Mouse (Mus musculus): ENCODE data around the gene Alkal2. TPM values are rescaled to one million over a fixed set of nuclear protein-coding genes. Genes with fewer than 3 reads are reported as not detected.

The Alkal2 gene
- total RNA-seq (2021), result 1 to 10 TPM; 1.8 to 3.1 TPM

GRCm38 (mm10) chr12:30883986-30884621 lies at the start of gene Alkal2:
TSS of gene Alkal2 (plus strand) at chr12:30884322.
- peak in 1 of 2 experiments; percentile 10 for DNase-seq (ENCODE audit: low spot score in 2 of 2)
- intact Hi-C loops (cut with DNase I), result loop anchor here (10.0 kb wide), 1 partner anchor 189 kb away; no protein-coding TSS in a partner anchor

- DNase-seq (ENCODE audit: low spot score in 2 of 2), result no peak
- intact Hi-C loops (cut with DNase I), result no loop called here
Observed at GRCm38 (mm10) chr12:30848521-30848920, 35.6 kb upstream of the Alkal2 start.

DNA sequence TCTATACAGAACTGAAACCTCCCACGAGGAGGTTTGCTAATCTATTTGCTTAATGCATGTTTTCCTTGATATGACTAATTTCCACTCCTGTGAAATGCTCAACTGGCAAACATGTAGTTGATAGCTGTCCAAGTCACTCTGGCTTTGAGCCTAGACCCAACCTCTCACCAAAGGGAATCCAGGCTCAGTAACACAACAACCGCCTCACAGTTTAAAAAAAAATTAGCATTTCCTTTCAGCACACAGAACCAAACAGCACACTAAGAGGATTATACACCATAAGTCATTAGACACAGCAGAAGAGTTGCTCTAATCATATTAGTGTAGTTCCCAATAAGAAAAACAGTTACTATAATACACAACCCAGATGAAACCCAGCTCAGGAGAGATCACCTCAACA lies 33.2 kb upstream of the Alkal2 start:
- intact Hi-C loops (cut with DNase I), result no loop called here
- no peak for DNase-seq (ENCODE audit: low spot score in 2 of 2)

DNA sequence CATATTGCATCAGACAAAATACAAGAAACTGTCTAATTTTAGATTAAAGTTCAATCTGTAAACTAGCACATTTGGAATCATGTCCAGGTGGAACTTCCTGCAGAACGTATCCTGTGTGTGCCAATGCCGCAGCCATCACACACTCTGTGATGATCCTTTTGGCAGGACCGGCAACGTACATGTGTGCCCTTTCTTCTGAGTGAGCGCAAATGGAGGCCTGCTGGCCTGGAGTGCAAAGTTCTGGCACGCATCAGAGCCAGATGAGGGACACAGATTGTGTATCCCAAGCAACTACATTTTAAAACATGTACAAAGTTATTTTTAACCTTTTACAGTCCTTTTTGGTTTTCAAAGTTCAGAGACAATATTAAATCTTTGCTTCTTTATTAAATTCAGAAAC lies 32.3 kb upstream of the Alkal2 start:
- intact Hi-C loops (cut with DNase I), result no loop called here
- DNase-seq (ENCODE audit: low spot score in 2 of 2), result no peak

GRCm38 (mm10) chr12:30855442-30856159 lies 28.5 kb upstream of the Alkal2 start:
- intact Hi-C loops (cut with DNase I), result no loop called here
- DNase-seq (ENCODE audit: low spot score in 2 of 2), result no peak

DNA sequence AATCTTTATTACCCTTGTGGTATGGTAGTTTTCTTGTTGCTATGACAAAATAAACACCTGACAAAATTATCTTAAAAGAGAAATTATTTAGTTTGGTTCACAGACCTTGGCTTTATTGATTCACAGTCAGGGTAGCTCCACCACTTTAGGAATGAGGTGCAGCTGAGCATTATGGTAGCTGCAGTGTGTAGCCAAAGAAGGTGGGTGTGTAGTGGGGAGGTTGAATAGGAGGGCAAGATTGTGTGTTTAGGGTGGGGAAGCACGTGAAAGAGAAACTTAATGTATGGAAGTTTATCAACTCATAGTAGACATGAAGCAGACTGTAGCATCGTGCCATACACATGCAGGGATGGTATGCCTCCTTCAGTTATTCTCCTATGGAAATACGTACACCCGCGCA lies 27.9 kb upstream of the Alkal2 start:
- intact Hi-C loops (cut with DNase I), result no loop called here
- DNase-seq (ENCODE audit: low spot score in 2 of 2), result no peak

GRCm38 (mm10) chr12:30864347-30864746 lies 19.8 kb upstream of the Alkal2 start:
- no peak for DNase-seq (ENCODE audit: low spot score in 2 of 2)
- intact Hi-C loops (cut with DNase I), result no loop called here

GRCm38 (mm10) chr12:30865781-30866180 lies 18.3 kb upstream of the Alkal2 start:
- no peak for DNase-seq (ENCODE audit: low spot score in 2 of 2)
- intact Hi-C loops (cut with DNase I), result no loop called here

DNA sequence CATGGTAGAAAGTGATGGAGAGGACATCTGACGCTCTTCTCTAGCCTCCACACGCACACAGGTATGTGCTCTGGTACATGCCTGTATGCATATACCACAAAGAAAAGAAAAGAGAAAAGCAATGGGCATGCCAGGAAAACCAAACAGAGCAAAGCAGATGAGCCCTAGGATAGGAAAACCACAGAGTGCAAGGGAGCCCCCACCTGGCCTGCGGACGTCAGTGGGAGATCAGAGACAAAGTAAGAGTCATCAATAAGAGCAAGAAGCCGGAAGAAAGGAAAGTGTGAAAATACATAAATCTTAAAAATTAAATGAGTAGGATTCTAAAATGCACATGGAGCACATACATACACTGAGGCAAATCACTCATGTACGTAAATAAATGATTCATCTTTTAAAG lies 4.7 kb upstream of the Alkal2 start:
- intact Hi-C loops (cut with DNase I), result no loop called here
- no peak for DNase-seq (ENCODE audit: low spot score in 2 of 2)

DNA sequence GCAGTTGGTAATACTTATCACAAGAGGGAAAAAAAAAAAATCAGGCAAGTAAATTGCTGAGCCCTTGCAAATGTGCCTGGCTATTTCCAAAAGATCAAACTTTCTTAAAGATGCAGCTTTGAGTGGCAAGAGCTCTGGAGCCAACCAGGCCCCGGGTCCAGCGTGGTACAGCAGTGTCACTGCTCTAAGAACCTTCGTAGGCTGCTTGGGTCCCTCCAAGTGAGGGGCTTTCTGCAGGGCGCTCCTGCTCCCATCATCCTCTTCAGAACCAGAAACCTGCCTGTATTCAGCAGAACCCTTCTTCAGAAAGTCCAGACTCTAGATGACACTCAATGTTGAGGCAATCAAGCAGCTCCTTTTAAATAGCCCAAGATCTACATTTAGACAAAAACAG lies 533 bp upstream of the Alkal2 start:
- intact Hi-C loops (cut with DNase I), result loop anchor here (10.0 kb wide), 1 partner anchor 189 kb away; no protein-coding TSS in a partner anchor
- no peak for DNase-seq (ENCODE audit: low spot score in 2 of 2)

GRCm38 (mm10) chr12:30884622-30885230 lies 604 bp downstream of the Alkal2 start:
- DNase-seq (ENCODE audit: low spot score in 2 of 2), result no peak
- intact Hi-C loops (cut with DNase I), result loop anchor here (10.0 kb wide), 1 partner anchor 190 kb away; no protein-coding TSS in a partner anchor

- intact Hi-C loops (cut with DNase I), result loop anchor here (10.0 kb wide), 1 partner anchor 191 kb away; no protein-coding TSS in a partner anchor
- DNase-seq (ENCODE audit: low spot score in 2 of 2), result no peak
Observed at GRCm38 (mm10) chr12:30885891-30886290, 1.8 kb downstream of the Alkal2 start.

GRCm38 (mm10) chr12:30888003-30888402 lies 3.9 kb downstream of the Alkal2 start:
- DNase-seq (ENCODE audit: low spot score in 2 of 2), result no peak
- intact Hi-C loops (cut with DNase I), result loop anchor here (10.0 kb wide), 1 partner anchor 193 kb away; no protein-coding TSS in a partner anchor

DNA sequence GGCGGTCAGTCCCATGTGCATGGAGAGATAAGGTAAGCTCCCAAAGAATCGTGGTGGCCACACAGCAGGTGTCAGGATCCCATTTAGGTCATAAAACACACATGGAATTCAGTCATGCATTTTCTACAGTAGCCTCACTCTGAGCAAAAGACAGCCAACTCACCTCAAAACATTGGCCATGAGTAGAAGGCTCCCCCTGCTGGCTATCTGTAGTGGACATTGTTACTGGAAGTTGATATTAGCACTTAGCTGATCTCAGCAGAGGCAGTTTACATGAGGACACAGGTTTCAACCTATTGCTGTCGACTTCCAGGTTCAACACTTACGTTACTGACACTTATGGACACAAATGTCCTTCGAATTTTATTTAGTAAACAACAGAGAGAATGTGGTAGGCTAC lies 5.9 kb downstream of the Alkal2 start:
- peak; percentile 22 to 56 for DNase-seq (ENCODE audit: low spot score in 2 of 2)
- intact Hi-C loops (cut with DNase I), result loop anchor here (1.0 kb wide), 1 partner anchor 293 kb away; no protein-coding TSS in a partner anchor

DNA sequence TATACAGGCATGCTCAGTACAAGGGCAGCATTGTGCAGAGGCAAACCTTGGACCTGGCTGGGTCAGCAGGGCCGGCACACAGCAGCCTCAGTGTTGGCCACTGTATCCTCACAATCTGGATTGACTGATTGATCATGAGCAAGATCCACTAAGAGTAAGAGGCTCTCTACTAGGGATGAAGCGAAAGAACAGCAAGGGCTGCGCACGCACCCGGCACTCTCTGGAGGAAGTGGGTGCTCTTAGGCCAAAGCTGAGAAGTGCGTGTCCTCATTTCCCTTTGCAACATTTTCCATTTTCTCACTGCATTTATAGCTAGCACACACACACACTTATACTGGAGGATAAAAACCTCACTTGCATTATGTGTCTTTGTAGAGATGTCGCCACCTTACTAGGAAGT lies 7.3 kb downstream of the Alkal2 start:
- no peak for DNase-seq (ENCODE audit: low spot score in 2 of 2)
- intact Hi-C loops (cut with DNase I), result no loop called here

GRCm38 (mm10) chr12:30897039-30897438 lies 12.9 kb downstream of the Alkal2 start:
- DNase-seq (ENCODE audit: low spot score in 2 of 2), result no peak
- intact Hi-C loops (cut with DNase I), result no loop called here

DNA sequence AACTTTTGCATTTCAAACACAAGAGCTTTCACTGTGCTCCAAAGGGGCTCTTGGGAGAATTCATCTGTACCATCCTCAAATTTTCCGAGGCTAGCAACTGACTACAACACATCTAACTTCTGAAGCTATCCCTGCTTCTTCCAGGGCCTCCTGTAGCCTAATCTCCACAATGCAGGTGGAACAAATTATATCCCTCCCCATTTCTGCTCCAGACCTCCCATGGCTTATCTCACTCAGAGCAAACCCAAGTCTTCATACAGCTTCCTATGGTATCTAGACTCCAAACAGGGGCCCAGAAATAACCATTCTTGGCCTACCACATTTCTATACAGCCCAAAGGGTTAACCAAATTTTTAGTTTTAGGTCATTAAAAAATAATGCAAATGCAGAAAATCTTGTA lies 24.5 kb downstream of the Alkal2 start:
- intact Hi-C loops (cut with DNase I), result no loop called here
- DNase-seq (ENCODE audit: low spot score in 2 of 2), result no peak

DNA sequence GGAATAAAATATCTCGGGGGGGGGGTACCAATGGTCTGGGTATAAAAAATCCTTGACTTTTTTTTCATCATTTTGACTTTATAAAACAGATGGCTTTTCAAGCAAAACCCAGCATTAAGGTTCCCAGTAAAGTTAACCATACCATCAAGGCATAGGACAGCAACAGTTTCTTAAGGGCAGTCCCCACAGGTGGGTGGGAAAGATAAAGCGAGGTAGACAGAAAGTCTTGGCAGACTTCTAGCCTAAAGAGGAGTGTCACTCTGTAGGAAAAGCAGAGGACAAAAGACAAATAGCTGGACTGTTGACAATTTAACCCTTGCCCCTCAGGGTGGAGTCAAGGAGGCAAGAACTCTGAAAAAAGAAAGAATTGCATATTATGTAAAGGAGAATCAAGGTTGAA lies 25.8 kb downstream of the Alkal2 start:
- DNase-seq (ENCODE audit: low spot score in 2 of 2), result no peak
- intact Hi-C loops (cut with DNase I), result no loop called here

DNA sequence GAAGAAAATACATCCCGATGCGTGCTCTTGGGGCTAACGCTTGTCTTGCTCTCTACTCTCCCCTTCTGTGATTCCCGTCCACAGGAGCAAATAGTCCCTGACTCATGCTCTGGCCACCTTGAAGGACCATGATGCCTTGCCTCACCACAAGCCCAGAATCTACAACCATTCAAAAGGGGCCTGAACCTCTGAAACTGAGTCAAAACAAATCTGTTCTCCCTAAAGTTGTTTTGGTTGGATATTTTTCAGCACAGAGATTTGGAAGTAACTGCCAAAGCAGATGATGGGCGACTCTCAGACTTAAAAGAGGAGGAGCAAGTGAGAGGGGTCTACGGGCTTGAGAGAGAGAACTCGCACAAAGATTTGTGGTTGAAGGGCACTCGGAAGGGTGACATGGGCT lies 26.7 kb downstream of the Alkal2 start:
- intact Hi-C loops (cut with DNase I), result no loop called here
- DNase-seq (ENCODE audit: low spot score in 2 of 2), result no peak

DNA sequence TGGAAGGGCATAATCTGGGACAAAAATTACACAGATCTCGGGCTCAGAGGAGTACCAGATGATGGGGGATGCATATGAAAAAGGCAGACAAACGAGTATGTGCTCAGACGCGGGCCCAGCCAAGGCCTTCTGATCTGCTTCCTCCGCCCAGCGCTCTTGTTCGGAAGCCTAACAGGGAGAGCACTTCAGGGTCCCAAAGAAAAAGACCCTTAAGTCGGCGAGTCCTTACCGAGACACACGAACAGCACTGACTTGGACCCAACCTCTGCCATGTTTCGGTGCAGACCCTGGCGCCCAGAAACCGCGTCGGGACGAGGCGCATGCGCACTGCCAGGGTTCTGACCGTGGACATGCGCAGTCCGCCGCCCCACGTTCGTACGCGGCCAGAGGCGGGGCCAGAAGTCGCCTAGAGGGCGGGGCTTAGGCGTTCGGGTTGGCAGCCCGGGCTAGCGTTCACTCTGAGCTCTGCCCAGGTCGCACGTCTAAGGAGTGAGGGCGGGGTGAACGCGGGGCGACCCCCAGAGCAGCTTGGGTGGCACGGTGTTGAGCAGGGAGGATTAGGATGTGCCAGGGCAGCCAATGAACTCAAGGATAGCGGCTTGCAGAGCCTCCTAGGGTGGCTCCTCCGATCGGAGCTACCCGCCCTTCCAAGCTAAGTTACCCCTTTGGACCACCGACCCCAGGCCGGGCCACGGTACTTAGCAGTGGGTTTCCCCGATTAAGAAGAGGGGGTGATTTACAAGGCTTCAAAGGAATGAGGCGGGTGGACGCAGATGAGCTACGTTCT lies 27.3 kb downstream of the Alkal2 start, which contains the start of the genes Acp1 and Sh3yl1:
Gene Acp1 (minus strand): TSS at position 329 of the 787 bp plus-strand sequence.
Gene Sh3yl1 (plus strand): TSS at position 408 of the 787 bp plus-strand sequence.
- DNase-seq (ENCODE audit: low spot score in 2 of 2), result peak; percentile 95

More for the DNA sequence above, 27.3 kb downstream of the Alkal2 start, which contains the start of the genes Acp1 and Sh3yl1:
- intact Hi-C loops (cut with DNase I), result no loop called here
